Mouse (Mus musculus): Measurements from ENCODE around the gene Tmem150a. TPM values are rescaled to one million over a fixed set of nuclear protein-coding genes. Genes with fewer than 3 reads are reported as not detected.

Tmem150a gene
- polyA plus RNA-seq, 1 experiment from 2014 or later = 21.2 TPM

- Histone ChIP-seq H3K4me2 (no peak overlapping the region), H3K4me1 (no peaks in the 10 kb centered on the region), H3K27ac (replicated peaks) (no peak overlapping the region), H3K4me3 (replicated peaks) (no peak overlapping the region), H3K36me3 (peaks cover 83% of the 10 kb centered on the region), H3K9me3 (replicated peaks) (no peaks in the 10 kb centered on the region), H3K27me3 (replicated peaks) (no peaks in the 10 kb centered on the region), H3K9ac (replicated peaks) (no peak overlapping the region)
- no peak for ATAC-seq (ENCODE audit: low FRiP score)
- 89% methylated on average over 4 of the region's 4 CpGs for WGBS
Measured at GRCm38 (mm10) chr6:72330133-72330532, 25.1 kb upstream of the Tmem150a start.

GRCm38 (mm10) chr6:72333111-72333510, 22.1 kb upstream of the Tmem150a start:
- WGBS = 85% methylated on average over 5 of the region's 5 CpGs
- no peaks in the 10 kb centered on the region for H3K9me3 ChIP-seq (replicated peaks)
- no peak for ATAC-seq (ENCODE audit: low FRiP score)
- H3K27ac ChIP-seq (replicated peaks) = no peak overlapping the region
- no peak overlapping the region for H3K4me2 ChIP-seq
- H3K4me3 ChIP-seq (replicated peaks) = no peak overlapping the region
- no peaks in the 10 kb centered on the region for H3K4me1 ChIP-seq
- H3K36me3 ChIP-seq = peaks cover 87% of the 10 kb centered on the region
- H3K27me3 ChIP-seq (replicated peaks) = no peaks in the 10 kb centered on the region
- no peak overlapping the region for H3K9ac ChIP-seq (replicated peaks)

GRCm38 (mm10) chr6:72340481-72340880, 14.8 kb upstream of the Tmem150a start:
- no peak overlapping the region for H3K27ac ChIP-seq (replicated peaks)
- WGBS = 73% methylated on average over 2 of the region's 2 CpGs
- no peak overlapping the region for H3K4me2 ChIP-seq
- no peaks in the 10 kb centered on the region for H3K27me3 ChIP-seq (replicated peaks)
- no peaks in the 10 kb centered on the region for H3K9me3 ChIP-seq (replicated peaks)
- ATAC-seq (ENCODE audit: low FRiP score) = no peak
- no peak overlapping the region for H3K4me3 ChIP-seq (replicated peaks)
- H3K9ac ChIP-seq (replicated peaks) = no peak overlapping the region
- H3K4me1 ChIP-seq = peaks cover 14% of the 10 kb centered on the region
- peaks cover 40% of the 10 kb centered on the region for H3K36me3 ChIP-seq

GRCm38 (mm10) chr6:72344396-72345073, 10.7 kb upstream of the Tmem150a start:
- under 1% methylated on average over 42 of the region's 42 CpGs for WGBS
- Histone ChIP-seq H3K27ac (replicated peaks) (peak overlapping the region; percentile 77), H3K9me3 (replicated peaks) (no peaks in the 10 kb centered on the region), H3K36me3 (peaks cover 13% of the 10 kb centered on the region; the same call in 1 of the 2 replicates), H3K4me1 (peaks cover 45% of the 10 kb centered on the region), H3K4me3 (replicated peaks) (peak overlapping the region; percentile 95), H3K9ac (replicated peaks) (peak overlapping the region; percentile 92), H3K4me2 (peak overlapping the region; percentile 77), H3K27me3 (replicated peaks) (no peaks in the 10 kb centered on the region)
- peak; percentile 46 for ATAC-seq (ENCODE audit: low FRiP score)

- no peaks in the 10 kb centered on the region for H3K9me3 ChIP-seq (replicated peaks)
- under 1% methylated on average over 30 of the region's 30 CpGs for WGBS
Measured at GRCm38 (mm10) chr6:72345074-72345567, 10.1 kb upstream of the Tmem150a start, which contains the start of gene Usp39. Gene Usp39 (minus strand): TSS chr6:72345184.

GRCm38 (mm10) chr6:72345633-72346032, 9.6 kb upstream of the Tmem150a start:
- Histone ChIP-seq H3K27ac (replicated peaks) (peak overlapping the region; percentile 78; the same call in 1 of the 2 replicates), H3K9ac (replicated peaks) (no peak overlapping the region; the same call in 1 of the 2 replicates)

More at GRCm38 (mm10) chr6:72345074-72345567, 10.1 kb upstream of the Tmem150a start, which contains the start of gene Usp39:
- Histone ChIP-seq H3K4me3 (replicated peaks) (peak within 1 kb of the TSS; percentile 95), H3K9ac (replicated peaks) (peak within 1 kb of the TSS; percentile 92), H3K36me3 (peaks cover 18% of the 10 kb centered on the region; the same call in 1 of the 2 replicates), H3K4me2 (peak within 1 kb of the TSS; percentile 77), H3K27me3 (replicated peaks) (no peaks in the 10 kb centered on the region), H3K27ac (replicated peaks) (peak within 1 kb of the TSS; percentile 78), H3K4me1 (peaks cover 47% of the 10 kb centered on the region)
- ATAC-seq (ENCODE audit: low FRiP score) = peak; percentile 84

GRCm38 (mm10) chr6:72346261-72346660, 9.0 kb upstream of the Tmem150a start:
- ATAC-seq (ENCODE audit: low FRiP score) = no peak
- Histone ChIP-seq H3K4me2 (0 out of 2 replicates have a peak overlapping the region, but pooled peaks have one; percentile 80), H3K9ac (replicated peaks) (no peak overlapping the region), H3K4me1 (peaks cover 52% of the 10 kb centered on the region), H3K9me3 (replicated peaks) (no peaks in the 10 kb centered on the region), H3K36me3 (peaks cover 25% of the 10 kb centered on the region), H3K27me3 (replicated peaks) (no peaks in the 10 kb centered on the region), H3K4me3 (replicated peaks) (no peak overlapping the region), H3K27ac (replicated peaks) (no peak overlapping the region)
- 85% methylated on average over 4 of the region's 4 CpGs for WGBS

More at GRCm38 (mm10) chr6:72345633-72346032, 9.6 kb upstream of the Tmem150a start:
- H3K4me3 ChIP-seq (replicated peaks) = peak overlapping the region; percentile 95
- 53% methylated on average over 6 of the region's 6 CpGs for WGBS
- peaks cover 47% of the 10 kb centered on the region for H3K4me1 ChIP-seq
- no peak for ATAC-seq (ENCODE audit: low FRiP score)
- peaks cover 22% of the 10 kb centered on the region for H3K36me3 ChIP-seq
- H3K9me3 ChIP-seq (replicated peaks) = no peaks in the 10 kb centered on the region
- peak overlapping the region; percentile 77 for H3K4me2 ChIP-seq
- no peaks in the 10 kb centered on the region for H3K27me3 ChIP-seq (replicated peaks)

GRCm38 (mm10) chr6:72347166-72347941, 7.9 kb upstream of the Tmem150a start, which contains the start of gene 0610030E20Rik:
Gene 0610030E20Rik (plus strand): TSS chr6:72347317.
- ATAC-seq (ENCODE audit: low FRiP score) = peak; percentile 74
- Histone ChIP-seq H3K27ac (replicated peaks) (peak within 1 kb of the TSS; percentile 88), H3K36me3 (peaks cover 25% of the 10 kb centered on the region), H3K4me3 (replicated peaks) (peak within 1 kb of the TSS; percentile 71), H3K9ac (replicated peaks) (peak within 1 kb of the TSS; percentile 72), H3K9me3 (replicated peaks) (no peaks in the 10 kb centered on the region), H3K4me2 (peak within 1 kb of the TSS; percentile 80), H3K4me1 (peaks cover 54% of the 10 kb centered on the region), H3K27me3 (replicated peaks) (no peaks in the 10 kb centered on the region)
- WGBS = under 1% methylated on average over 72 of the region's 72 CpGs

- H3K9ac ChIP-seq (replicated peaks) = no peak overlapping the region
- H3K36me3 ChIP-seq = peaks cover 25% of the 10 kb centered on the region
- H3K4me1 ChIP-seq = peaks cover 53% of the 10 kb centered on the region
- WGBS = 78% methylated on average over 10 of the region's 10 CpGs
- ATAC-seq (ENCODE audit: low FRiP score) = no peak
- peak overlapping the region; percentile 71 for H3K4me3 ChIP-seq (replicated peaks)
- no peaks in the 10 kb centered on the region for H3K27me3 ChIP-seq (replicated peaks)
- no peaks in the 10 kb centered on the region for H3K9me3 ChIP-seq (replicated peaks)
- H3K27ac ChIP-seq (replicated peaks) = no peak overlapping the region
- peak overlapping the region; percentile 80 for H3K4me2 ChIP-seq
Measured at GRCm38 (mm10) chr6:72348411-72348810, 6.8 kb upstream of the Tmem150a start.

GRCm38 (mm10) chr6:72350214-72350613, 5.0 kb upstream of the Tmem150a start:
- ATAC-seq (ENCODE audit: low FRiP score) = no peak
- no peak overlapping the region for H3K4me2 ChIP-seq
- H3K27ac ChIP-seq (replicated peaks) = no peak overlapping the region
- 96% methylated on average over 2 of the region's 2 CpGs for WGBS
- no peaks in the 10 kb centered on the region for H3K27me3 ChIP-seq (replicated peaks)
- H3K4me3 ChIP-seq (replicated peaks) = no peak overlapping the region
- no peak overlapping the region for H3K9ac ChIP-seq (replicated peaks)
- H3K4me1 ChIP-seq = peaks cover 55% of the 10 kb centered on the region
- H3K36me3 ChIP-seq = peaks cover 25% of the 10 kb centered on the region
- H3K9me3 ChIP-seq (replicated peaks) = no peaks in the 10 kb centered on the region

- no peaks in the 10 kb centered on the region for H3K27me3 ChIP-seq (replicated peaks)
- H3K4me2 ChIP-seq = no peak overlapping the region
- H3K4me1 ChIP-seq = peaks cover 63% of the 10 kb centered on the region
- peaks cover 29% of the 10 kb centered on the region for H3K36me3 ChIP-seq
- ATAC-seq (ENCODE audit: low FRiP score) = no peak
- no peak overlapping the region for H3K9ac ChIP-seq (replicated peaks)
- no peak overlapping the region for H3K27ac ChIP-seq (replicated peaks)
- H3K9me3 ChIP-seq (replicated peaks) = no peaks in the 10 kb centered on the region
- 87% methylated on average over 5 of the region's 5 CpGs for WGBS
- no peak overlapping the region for H3K4me3 ChIP-seq (replicated peaks)
Measured at GRCm38 (mm10) chr6:72352636-72353405, 2.4 kb upstream of the Tmem150a start.

Data from neural tube, embryonic 15.5 days (tissue).